Mouse (Mus musculus) G1E (cell line): ENCODE data around the gene Pld3. TPM values are rescaled to one million over a fixed set of nuclear protein-coding genes. Genes with fewer than 3 reads are reported as not detected.
"Not testable (repeated sequence)": the region's sequence is repeated elsewhere in the genome, so short reads cannot be mapped to it uniquely, and the experiment has no call there.

Experiments
- ATAC-seq: 2 replicates; pipeline ENCODE4 v1.8.0; 2016; ENCODE audit warnings: mild to moderate bottlenecking; ENCODE audit not compliant: insufficient number of reproducible peaks, poor library complexity, low FRiP score, severe bottlenecking; ENCODE audit errors: extremely low read depth
- DNase-seq: peaks from one replicate; pipeline ENCODE4 v3.0.0; 2012; ENCODE audit warnings: low spot score
- H3K27me3 ChIP-seq: 2 replicates; pipeline ENCODE4 v1.6.1; 2012; ENCODE audit warnings: mild to moderate bottlenecking, low read length, inconsistent platforms; ENCODE audit not compliant: insufficient read depth
- H3K36me3 ChIP-seq: replicated peaks from 2 replicates; pipeline ENCODE3; 2012; ENCODE audit warnings: mild to moderate bottlenecking, inconsistent platforms
- H3K4me1 ChIP-seq: 2 replicates; pipeline ENCODE4 v1.6.1; 2012; ENCODE audit warnings: low read depth, low read length, inconsistent platforms, mixed read lengths; ENCODE audit not compliant: insufficient read depth
- H3K4me3 ChIP-seq: 2 replicates; pipeline ENCODE4 v1.5.1; 2012; ENCODE audit warnings: low read depth, mild to moderate bottlenecking, inconsistent platforms, low read length, moderate library complexity, mixed read lengths
- H3K9me3 ChIP-seq: replicated peaks from 2 replicates; pipeline ENCODE4 v1.6.1; 2012; ENCODE audit warnings: inconsistent platforms
- CTCF ChIP-seq: IDR thresholded peaks from 2 replicates; pipeline ENCODE4 v1.5.1; 2012; ENCODE audit warnings: low read depth, low read length, inconsistent platforms, mixed read lengths
- GATA1 ChIP-seq: IDR thresholded peaks from 2 replicates; pipeline ENCODE4 v1.6.1; 2012; ENCODE audit warnings: borderline replicate concordance, low read length, inconsistent platforms, mixed read lengths
- GATA2 ChIP-seq: IDR thresholded peaks from 2 replicates; pipeline ENCODE4 v1.6.1; 2012; ENCODE audit warnings: low read depth, low read length, inconsistent platforms, borderline replicate concordance
- POLR2AphosphoS5 ChIP-seq: IDR thresholded peaks from 2 replicates; pipeline ENCODE4 v1.6.1; 2012; ENCODE audit warnings: low read depth, low read length, inconsistent platforms; ENCODE audit not compliant: insufficient replicate concordance
- TAL1 ChIP-seq: conservative IDR thresholded peaks from 2 replicates; pipeline ENCODE4 v1.6.1; 2012; ENCODE audit warnings: low read depth, low read length, inconsistent platforms, mixed read lengths
- polyA plus RNA-seq: library from polyadenylated mRNA; stranded (reverse); fragments of >175 nt; gene quantifications from 2 replicates; pipeline ENCODE4 v1.2.3, GENCODE M21; 2012
- total RNA-seq, 2 experiments: library from RNA; stranded (forward) in 1 of 2; stranded (reverse) in 1 of 2; fragments of 200-1000 nt in 1 of 2; fragments of >200 nt in 1 of 2; fragmentation: Nextera tagmentation in 1 of 2; gene quantifications; 2 replicates each; pipeline ENCODE4 v1.2.3; 2014 to 2017

The Pld3 gene
- total and polyA plus RNA-seq, 3 experiments, result 7.2 to 23.1 (median 10.5) TPM

- Histone ChIP-seq H3K36me3 (peaks cover 5% of the 10 kb centered on the region), H3K4me3 (peak overlapping the region; percentile 76; the same call in 1 of the 2 replicates), H3K4me1 (peaks cover 34% of the 10 kb centered on the region), H3K9me3 (no peaks in the 10 kb centered on the region), H3K27me3 (no peaks in the 10 kb centered on the region)
- no peak for ATAC-seq
- TF ChIP-seq CTCF, result no peak
- TF ChIP-seq GATA1, result no peak
- no peak for TF ChIP-seq POLR2AphosphoS5
- no peak for TF ChIP-seq TAL1
- TF ChIP-seq GATA2, result no peak
- no peak for DNase-seq
These were observed 46.1 kb downstream of the Pld3 start for GRCm38 (mm10) chr7:27506765-27507370.

GRCm38 (mm10) chr7:27501620-27502019 is 51.4 kb downstream of the Pld3 start:
- TF ChIP-seq TAL1, result no peak
- TF ChIP-seq GATA1, result no peak
- no peak overlapping the region for H3K4me3 ChIP-seq
- DNase-seq (no peak), ATAC-seq (no peak)
- H3K4me1 ChIP-seq, result peaks cover 14% of the 10 kb centered on the region
- no peaks in the 10 kb centered on the region; the same call in 1 of the 2 replicates for H3K27me3 ChIP-seq
- no peaks in the 10 kb centered on the region for H3K9me3 ChIP-seq
- H3K36me3 ChIP-seq, result peaks cover 5% of the 10 kb centered on the region

GRCm38 (mm10) chr7:27499036-27499435 is 54.0 kb downstream of the Pld3 start, which contains the start of gene Prx:
Prx (plus strand) TSS chr7:27499324.
- Histone ChIP-seq H3K36me3 (no peaks in the 10 kb centered on the region), H3K4me3 (no peak within 1 kb of the TSS), H3K4me1 (peaks cover 13% of the 10 kb centered on the region), H3K9me3 (no peaks in the 10 kb centered on the region), H3K27me3 (no peaks in the 10 kb centered on the region; the same call in 1 of the 2 replicates)
- ATAC-seq, result no peak
- TF ChIP-seq GATA2 (no peak), GATA1 (no peak), CTCF (no peak), TAL1 (no peak), POLR2AphosphoS5 (no peak)
- DNase-seq, result no peak

- not testable (repeated sequence) for H3K9me3 ChIP-seq, H3K27me3 ChIP-seq, DNase-seq, ATAC-seq, H3K4me3 ChIP-seq
- Histone ChIP-seq H3K36me3 (peaks cover 16% of the 10 kb centered on the region), H3K4me1 (peaks cover 47% of the 10 kb centered on the region)
These were observed 58.2 kb downstream of the Pld3 start for GRCm38 (mm10) chr7:27494659-27495367.

GRCm38 (mm10) chr7:27493450-27493849 is 59.6 kb downstream of the Pld3 start:
- no peak for ATAC-seq
- Histone ChIP-seq H3K36me3 (peaks cover 29% of the 10 kb centered on the region), H3K9me3 (no peaks in the 10 kb centered on the region), H3K27me3 (no peaks in the 10 kb centered on the region; the same call in 1 of the 2 replicates), H3K4me1 (peaks cover 60% of the 10 kb centered on the region), H3K4me3 (no peak overlapping the region)
- no peak for DNase-seq
- no peak for TF ChIP-seq CTCF
- no peak for TF ChIP-seq GATA1
- TF ChIP-seq POLR2AphosphoS5, result no peak
- no peak for TF ChIP-seq GATA2

- H3K9me3 ChIP-seq, result no peaks in the 10 kb centered on the region
- DNase-seq, result no peak
- peaks cover 33% of the 10 kb centered on the region for H3K36me3 ChIP-seq
- peaks cover 64% of the 10 kb centered on the region for H3K4me1 ChIP-seq
- H3K4me3 ChIP-seq, result no peak overlapping the region
- ATAC-seq, result no peak
- TF ChIP-seq CTCF (no peak), GATA1 (no peak), POLR2AphosphoS5 (no peak), TAL1 (no peak), GATA2 (no peak)
- no peaks in the 10 kb centered on the region; the same call in 1 of the 2 replicates for H3K27me3 ChIP-seq
These were observed 60.0 kb downstream of the Pld3 start for GRCm38 (mm10) chr7:27493022-27493421.
